Mouse (Mus musculus) midbrain, embryonic 10.5 days (tissue): Measurements from ENCODE around the gene Ecm1. TPM values are rescaled to one million over a fixed set of nuclear protein-coding genes. Genes with fewer than 3 reads are reported as not detected.

Source experiments
- DNase-seq: peaks from one replicate; pipeline ENCODE4 v3.0.0-alpha.2; 2017; ENCODE audit warnings: low spot score
- H3K27ac ChIP-seq: fragments of 300-500 bp; sonication (generic); replicated peaks from 2 replicates; pipeline ENCODE4 v1.5.1; 2016; ENCODE audit warnings: mild to moderate bottlenecking
- H3K27me3 ChIP-seq: fragments of 300-500 bp; sonication (generic); 2 replicates; pipeline ENCODE4 v1.6.1; 2016; ENCODE audit warnings: low read depth, mild to moderate bottlenecking; ENCODE audit not compliant: poor library complexity, severe bottlenecking
- H3K36me3 ChIP-seq: fragments of 300-500 bp; sonication (generic); 2 replicates; pipeline ENCODE4 v1.6.1; 2016; ENCODE audit warnings: mild to moderate bottlenecking, moderate library complexity
- H3K4me1 ChIP-seq: fragments of 300-500 bp; sonication (generic); 2 replicates; pipeline ENCODE4 v1.6.1; 2016
- H3K4me3 ChIP-seq: fragments of 300-500 bp; sonication (generic); 2 replicates; pipeline ENCODE4 v1.5.1; 2016; ENCODE audit warnings: mild to moderate bottlenecking, moderate library complexity
- H3K9me3 ChIP-seq: fragments of 300-500 bp; sonication (generic); replicated peaks from 2 replicates; pipeline ENCODE4 v1.6.1; 2016; ENCODE audit warnings: mild to moderate bottlenecking
- WGBS: fragments of 180-500 bp; shearing (Covaris S2); methylation state at CpG from one replicate; pipeline ENCODE4 v1.1.7; 2016; 5-methylcytosine and 5-hydroxymethylcytosine counted together
- microRNA-seq: library from miRNA; unstranded; fragments of <30 nt; microRNA quantifications from one replicate; pipeline ENCODE4, GENCODE M21; 2017
- polyA plus RNA-seq: library from polyadenylated mRNA; unstranded; fragments of >200 nt; fragmentation: Nextera tagmentation; extraction: Ambion mirVana; gene quantifications from 2 replicates; pipeline ENCODE4 v1.2.1, GENCODE M21; 2016

Ecm1 gene
- polyA plus RNA-seq, 1 experiment from 2014 or later = 18.1 TPM

GRCm38 (mm10) chr3:95685701-95686100, 53.7 kb downstream of the Ecm1 start:
- H3K4me1 ChIP-seq = peaks cover 57% of the 10 kb centered on the region
- H3K4me3 ChIP-seq = no peak overlapping the region
- H3K9me3 ChIP-seq = no peaks in the 10 kb centered on the region
- WGBS = 68% methylated on average over 2 of the region's 2 CpGs
- no peak for DNase-seq
- peaks cover 27% of the 10 kb centered on the region for H3K27me3 ChIP-seq
- no peak overlapping the region for H3K27ac ChIP-seq
- no peaks in the 10 kb centered on the region for H3K36me3 ChIP-seq

GRCm38 (mm10) chr3:95685301-95685700, 54.1 kb downstream of the Ecm1 start:
- 75% methylated on average over 4 of the region's 4 CpGs for WGBS
- Histone ChIP-seq H3K36me3 (no peaks in the 10 kb centered on the region), H3K27me3 (peaks cover 27% of the 10 kb centered on the region), H3K27ac (no peak overlapping the region), H3K9me3 (no peaks in the 10 kb centered on the region), H3K4me3 (no peak overlapping the region), H3K4me1 (peaks cover 58% of the 10 kb centered on the region)
- no peak for DNase-seq

- Histone ChIP-seq H3K9me3 (no peaks in the 10 kb centered on the region), H3K4me3 (no peak overlapping the region), H3K4me1 (peaks cover 53% of the 10 kb centered on the region), H3K27me3 (peaks cover 27% of the 10 kb centered on the region), H3K36me3 (no peaks in the 10 kb centered on the region), H3K27ac (no peak overlapping the region; the same call in 1 of the 2 replicates)
- WGBS = 60% methylated on average over 5 of the region's 8 CpGs
- no peak for DNase-seq
These were observed 54.5 kb downstream of the Ecm1 start for GRCm38 (mm10) chr3:95684846-95685245.

Small RNA genes lying within 50 kb of the gene (microRNA-seq; reads per million reads assigned to microRNA genes)
- gene Mir7014 = not detected

Other genes starting within 250 kb of the Ecm1 start
- gene Ctsk, start 240.3 kb downstream of the Ecm1 start, polyA plus RNA-seq = 2.4 and 4.5 TPM in 2 replicates
- gene Ctss, start 212.8 kb downstream of the Ecm1 start, polyA plus RNA-seq = 3.2 and 6.8 TPM in 2 replicates
- gene Hormad1, start 179.9 kb downstream of the Ecm1 start, polyA plus RNA-seq = not detected in 2 replicates
- gene Golph3l, start 150.6 kb downstream of the Ecm1 start, polyA plus RNA-seq = 31.4 and 34.2 TPM in 2 replicates
- 90.1 and 101 TPM in 2 replicates for gene Ensa, start 114.6 kb downstream of the Ecm1 start, polyA plus RNA-seq
- gene Mcl1, start 80.8 kb downstream of the Ecm1 start, polyA plus RNA-seq = 41.9 and 47.6 TPM in 2 replicates
- 0.78 and 1.4 TPM in 2 replicates for gene Adamtsl4, start 51.7 kb downstream of the Ecm1 start, polyA plus RNA-seq
- gene Tars2, start 20.6 kb upstream of the Ecm1 start, polyA plus RNA-seq = 54.1 and 64.4 TPM in 2 replicates
- gene Rprd2, start 79.3 kb upstream of the Ecm1 start, polyA plus RNA-seq = 18.1 and 22.1 TPM in 2 replicates
- 65.8 and 66.5 TPM in 2 replicates for gene Prpf3, start 116.3 kb upstream of the Ecm1 start, polyA plus RNA-seq
- 354 and 390 TPM in 2 replicates for gene Mrps21, start 131.9 kb upstream of the Ecm1 start, polyA plus RNA-seq
- gene Ciart, start 142.7 kb upstream of the Ecm1 start, polyA plus RNA-seq = 7.9 and 12.3 TPM in 2 replicates
- gene BC028528, start 152.4 kb upstream of the Ecm1 start, polyA plus RNA-seq = 8.1 and 9.6 TPM in 2 replicates
- 31.1 and 37.4 TPM in 2 replicates for gene Aph1a, start 154.4 kb upstream of the Ecm1 start, polyA plus RNA-seq
- gene Car14, start 165.1 kb upstream of the Ecm1 start, polyA plus RNA-seq = 67.7 and 93.9 TPM in 2 replicates
- 366 and 378 TPM in 2 replicates for gene Anp32e, start 189.7 kb upstream of the Ecm1 start, polyA plus RNA-seq